Mouse (Mus musculus) heart, postnatal 10 days (tissue): ENCODE data around the gene Car10. TPM values are rescaled to one million over a fixed set of nuclear protein-coding genes. Genes with fewer than 3 reads are reported as not detected.
A peak's percentile ranks its signal among the peaks of the same experiment; 100 is the strongest.

Source experiments
- DNase-seq, 2 experiments: peaks; one replicate each; pipeline ENCODE4 v3.0.0; 2021
- intact Hi-C: fragments of 180-260 bp; cut with DNase I; formaldehyde crosslinking; loops from one replicate; pipeline ENCODE4 v1.15.1; 2025
- total RNA-seq, 2 experiments: library from RNA; stranded (reverse); gene quantifications; 2 replicates each; pipeline ENCODE4 v1.2.3; 2021

Gene Car10
- not detected for total RNA-seq

GRCm38 (mm10) chr11:93097941-93098828 lies at the start of gene Car10:
Gene Car10, plus strand, starts transcription at chr11:93098028.
- DNase-seq: no peak
- intact Hi-C loops: no loop called here

- DNase-seq: no peak
- intact Hi-C loops: no loop called here
These were observed 32.8 kb upstream of the Car10 start for GRCm38 (mm10) chr11:93065021-93065420.

DNA sequence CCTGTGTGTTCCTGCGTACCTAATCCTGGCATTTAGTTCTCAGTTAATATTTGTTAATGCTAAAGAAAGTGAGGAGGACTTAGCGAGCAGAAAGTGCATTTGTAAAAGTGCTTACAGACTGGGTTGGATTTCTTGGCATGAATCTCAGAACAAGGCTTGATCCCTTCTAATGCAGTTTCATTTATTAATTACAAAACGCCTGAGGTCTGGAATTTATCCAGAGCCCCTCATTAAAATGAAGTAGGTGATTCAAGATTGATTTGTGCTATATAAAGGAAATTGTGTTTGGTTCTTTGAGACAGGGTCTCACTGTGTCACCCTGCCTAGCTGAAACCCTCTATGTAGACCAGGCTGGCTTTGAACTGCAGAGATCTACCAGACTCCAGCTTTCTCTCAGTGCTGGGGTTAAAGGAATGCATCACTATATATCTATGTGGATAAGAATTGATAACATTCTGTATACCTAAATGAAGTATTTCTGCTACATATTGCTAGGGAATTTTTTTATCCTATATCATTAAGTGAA lies 32.1 kb upstream of the Car10 start:
- intact Hi-C loops: no loop called here
- no peak for DNase-seq

DNA sequence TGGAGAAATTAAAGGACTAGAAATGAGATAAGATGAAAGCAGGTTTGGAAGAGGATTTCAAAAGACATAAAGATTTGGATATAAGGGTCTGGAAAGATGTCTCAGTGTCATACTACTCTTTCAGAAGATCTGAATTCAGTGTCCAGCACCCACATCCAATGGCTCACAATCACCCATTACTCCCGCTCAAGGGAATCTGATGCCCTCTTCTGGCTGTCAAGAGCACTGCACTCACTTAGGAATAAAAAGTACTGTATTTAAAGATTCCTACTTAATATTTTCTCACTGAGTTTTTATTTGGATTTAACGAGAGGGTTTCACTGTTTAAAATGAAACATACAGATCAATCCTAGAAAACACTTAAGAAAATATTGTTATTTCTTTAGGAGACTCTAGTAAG lies 2.2 kb upstream of the Car10 start:
- no peak for DNase-seq
- intact Hi-C loops: no loop called here

GRCm38 (mm10) chr11:93097001-93097400 lies 827 bp upstream of the Car10 start:
- intact Hi-C loops: no loop called here
- peak; percentile 40 to 56 for DNase-seq

GRCm38 (mm10) chr11:93097431-93097851 lies 387 bp upstream of the Car10 start:
- DNase-seq: no peak
- intact Hi-C loops: no loop called here

DNA sequence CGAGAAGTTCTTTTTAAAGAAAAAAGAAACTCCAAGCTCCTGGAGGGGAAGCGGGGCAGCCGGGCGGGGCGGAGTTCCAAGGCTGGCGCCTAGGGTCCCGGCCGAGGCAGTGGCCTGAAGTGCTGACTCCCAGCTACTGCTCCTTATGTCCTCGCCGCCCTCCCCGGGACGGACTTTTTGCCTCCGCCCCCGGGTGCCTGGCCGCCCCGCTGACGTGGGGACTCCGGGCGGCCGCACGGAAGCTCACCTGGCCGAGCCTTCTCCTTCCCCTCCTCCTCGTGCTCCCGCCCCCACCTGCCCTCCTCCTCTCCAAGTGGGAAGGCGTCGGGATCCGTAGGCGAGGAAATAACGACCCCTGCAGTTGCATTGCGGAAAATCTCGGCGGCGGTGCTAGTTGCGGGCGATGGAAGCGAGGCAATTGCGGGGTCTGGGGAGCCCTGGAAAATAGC lies 1.1 kb downstream of the Car10 start:
- no peak for DNase-seq
- intact Hi-C loops: no loop called here

DNA sequence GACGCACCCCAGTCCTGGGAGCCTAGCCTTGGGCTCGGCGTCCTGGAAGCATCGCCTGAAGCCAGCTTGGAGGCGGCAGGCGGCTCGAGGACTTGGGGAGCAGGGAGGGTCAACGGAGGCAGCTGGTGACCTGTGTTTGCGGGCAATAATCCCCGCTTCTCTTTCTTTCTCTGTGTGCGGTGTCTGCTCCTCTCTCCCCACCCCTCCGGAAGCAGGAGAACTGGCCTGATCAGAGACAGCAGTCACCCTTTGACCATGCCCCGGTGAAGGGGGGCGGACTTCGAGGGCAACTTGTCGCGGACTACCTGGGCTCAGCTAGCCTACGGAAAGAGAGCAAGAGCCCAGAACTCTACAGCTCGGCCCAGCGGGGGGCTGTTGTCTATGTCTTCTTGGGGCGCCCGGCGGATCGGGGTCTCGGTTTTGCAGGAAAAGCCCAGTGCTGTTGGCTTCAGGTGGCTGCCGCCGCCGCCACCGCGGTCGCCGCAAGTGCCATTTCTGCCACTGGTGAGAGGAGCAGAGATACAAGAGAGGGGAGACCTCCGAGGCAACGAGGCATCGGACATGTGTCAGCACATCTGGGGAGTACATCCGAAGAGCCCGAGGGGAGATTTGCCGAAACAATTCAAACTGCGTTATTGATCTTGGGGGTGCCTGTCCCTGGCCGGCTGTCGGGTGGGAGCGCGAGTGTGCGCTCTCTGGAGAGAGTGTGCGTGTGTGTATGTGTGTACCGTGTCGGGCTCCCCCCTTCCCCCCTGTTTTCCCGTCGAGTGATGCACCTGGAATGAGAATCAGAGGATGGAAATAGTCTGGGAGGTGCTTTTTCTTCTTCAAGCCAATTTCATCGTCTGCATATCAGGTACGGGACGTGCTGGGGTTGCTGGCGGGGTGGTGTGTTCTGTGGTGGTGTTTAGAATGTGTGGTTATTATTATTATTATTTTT lies 1.9 kb downstream of the Car10 start:
- no peak for DNase-seq
- intact Hi-C loops: no loop called here

- no peak for DNase-seq
- intact Hi-C loops: no loop called here
These were observed 2.8 kb downstream of the Car10 start for GRCm38 (mm10) chr11:93100606-93101005.

- intact Hi-C loops: no loop called here
- DNase-seq: no peak
These were observed 3.3 kb downstream of the Car10 start for GRCm38 (mm10) chr11:93101106-93101505.

- no peak for DNase-seq
- intact Hi-C loops: no loop called here
These were observed 4.5 kb downstream of the Car10 start for GRCm38 (mm10) chr11:93102321-93102720.

DNA sequence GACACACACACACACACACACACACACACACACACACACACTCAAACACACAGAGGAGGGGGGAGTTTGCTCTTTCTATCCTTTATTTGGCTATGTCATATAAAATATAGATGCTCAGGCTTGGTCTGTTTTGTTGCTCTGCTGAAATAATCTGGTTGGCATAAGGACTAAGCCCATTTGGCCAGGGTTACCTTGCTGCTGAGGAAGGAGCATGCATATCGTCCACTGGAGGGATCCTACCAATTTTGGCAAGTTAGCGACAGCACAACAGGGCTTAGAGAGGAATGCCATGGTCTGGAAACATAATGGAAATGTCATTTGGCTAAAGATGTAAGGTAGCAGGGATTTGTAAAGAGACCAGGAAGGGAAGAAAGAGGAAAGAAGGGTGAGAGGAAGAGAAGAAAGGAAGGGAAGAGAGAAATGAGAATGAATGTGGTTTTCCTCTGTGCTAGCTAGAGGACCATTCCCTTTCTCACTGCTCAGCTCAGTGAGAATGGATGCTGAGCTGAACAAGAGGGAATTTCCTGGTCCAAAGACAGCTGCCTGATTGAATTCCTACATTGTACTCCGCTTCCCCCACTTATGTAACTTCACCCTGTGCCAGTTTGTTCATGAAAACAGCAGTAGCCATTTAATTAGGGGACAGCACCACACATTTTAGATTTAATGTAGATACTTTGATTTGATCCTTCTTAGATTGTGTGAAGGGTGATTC lies 5.4 kb downstream of the Car10 start:
- no peak for DNase-seq
- intact Hi-C loops: no loop called here

- peak in 1 of 2 experiments; percentile 7 for DNase-seq
- intact Hi-C loops: no loop called here
These were observed 11.6 kb downstream of the Car10 start for GRCm38 (mm10) chr11:93109451-93109850.

DNA sequence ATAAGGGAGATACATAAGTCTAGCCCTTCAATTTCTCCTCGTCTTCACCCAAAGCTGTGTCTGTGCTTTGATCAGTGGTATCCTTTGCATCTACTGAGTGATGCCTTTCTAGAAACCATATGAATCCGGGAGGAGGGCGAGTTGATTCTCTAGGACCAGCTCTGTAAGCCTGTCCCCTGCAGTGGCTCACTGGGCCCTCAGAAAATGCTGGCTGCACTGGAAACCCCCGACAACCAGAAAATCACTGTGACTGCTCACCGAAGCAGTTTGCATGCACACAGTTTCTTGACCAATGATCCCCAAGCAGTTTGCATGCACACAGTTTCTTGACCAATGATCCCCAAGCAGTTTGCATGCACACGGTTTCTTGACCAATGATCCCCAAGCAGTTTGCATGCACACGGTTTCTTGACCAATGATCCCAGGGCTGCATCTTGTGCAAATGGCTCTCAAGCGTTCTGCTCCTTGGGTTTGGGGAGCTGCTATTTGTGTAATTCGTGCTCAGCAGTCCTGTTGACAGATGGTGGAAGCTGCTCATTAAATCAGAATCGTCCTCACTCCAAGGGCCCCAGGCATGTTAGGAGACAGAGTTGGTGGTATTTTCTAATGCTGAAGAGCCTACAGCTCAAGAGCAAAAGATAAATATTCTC lies 23.1 kb downstream of the Car10 start:
- no peak for DNase-seq
- intact Hi-C loops: no loop called here

DNA sequence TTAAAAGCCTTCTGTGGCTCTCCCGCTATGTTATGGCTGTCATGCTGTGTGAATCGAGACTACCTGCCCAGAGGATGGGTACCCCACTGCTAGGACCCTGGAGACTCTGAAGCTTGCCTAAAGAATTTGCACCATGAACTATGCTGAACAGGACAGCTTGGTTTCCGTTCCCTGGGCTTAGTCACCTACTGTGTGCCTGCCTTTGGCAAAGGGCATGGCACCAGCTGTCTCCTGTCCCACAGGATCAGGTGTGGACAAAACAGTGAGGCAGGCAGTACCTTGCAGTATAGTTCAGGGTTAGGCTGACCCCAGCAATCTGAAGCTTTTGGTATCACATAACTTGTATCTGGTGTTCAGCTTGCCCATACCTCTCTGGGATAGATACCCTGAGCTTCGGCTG lies 25.9 kb downstream of the Car10 start:
- DNase-seq: no peak
- intact Hi-C loops: no loop called here

GRCm38 (mm10) chr11:93126466-93126865 lies 28.6 kb downstream of the Car10 start:
- no peak for DNase-seq
- intact Hi-C loops: no loop called here

- DNase-seq: no peak
- intact Hi-C loops: no loop called here
These were observed 30.7 kb downstream of the Car10 start for GRCm38 (mm10) chr11:93128481-93128880.

DNA sequence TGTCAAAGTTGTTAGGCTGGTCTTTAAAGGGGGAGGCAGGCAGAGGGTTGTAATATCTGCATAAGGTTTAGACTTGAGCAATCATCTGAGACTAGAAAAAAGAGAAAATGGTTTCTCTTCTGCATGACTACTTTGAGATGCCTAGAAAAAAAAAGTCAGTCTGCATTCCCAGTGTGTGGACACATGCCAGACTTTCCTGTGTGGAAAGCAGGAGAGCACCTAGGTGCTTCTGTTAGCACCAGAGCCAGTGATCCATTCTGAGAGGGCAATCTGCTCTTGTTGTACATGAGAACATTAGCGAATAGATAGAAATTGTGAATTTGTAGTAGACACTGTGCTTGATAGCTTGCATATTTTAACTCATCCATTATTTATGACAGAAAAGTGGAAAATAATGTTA lies 40.0 kb downstream of the Car10 start:
- intact Hi-C loops: no loop called here
- no peak for DNase-seq

DNA sequence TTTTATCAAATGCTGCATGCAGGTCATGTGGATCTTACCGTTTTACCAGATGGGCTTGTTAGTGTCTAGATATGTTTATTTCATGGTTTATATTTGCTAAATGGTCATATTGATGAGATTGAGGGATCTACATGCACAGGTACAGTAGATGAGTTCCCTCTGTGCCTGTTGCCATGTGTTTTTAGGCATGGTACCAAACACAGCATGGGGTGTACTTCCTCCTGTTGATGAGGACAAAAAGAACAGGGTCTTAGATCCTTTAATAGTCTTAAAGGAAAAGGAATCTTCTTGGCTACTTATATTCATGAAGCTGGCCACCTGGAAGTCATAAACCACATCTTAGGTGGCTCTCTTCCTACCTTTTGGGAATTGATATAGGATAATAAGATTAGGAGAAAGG lies 43.9 kb downstream of the Car10 start:
- intact Hi-C loops: no loop called here
- no peak for DNase-seq

DNA sequence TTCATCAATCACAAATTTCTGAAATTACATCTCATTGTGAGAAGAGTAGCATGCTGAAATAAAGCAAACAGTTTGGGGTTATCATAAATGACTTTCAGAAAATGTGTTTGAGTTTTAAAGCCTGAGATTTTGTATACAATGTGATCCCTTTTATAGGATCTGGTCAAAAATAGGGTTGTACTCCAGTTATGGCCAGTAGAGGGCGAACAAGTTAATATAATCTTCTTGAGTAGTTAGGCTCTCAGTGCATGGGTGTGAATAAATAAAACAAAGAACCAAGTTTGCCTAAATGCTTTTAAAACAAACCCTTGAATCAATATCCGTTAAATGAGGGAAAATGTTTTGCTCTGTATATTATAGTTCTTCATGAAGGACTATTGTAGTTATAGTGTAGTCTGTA lies 46.7 kb downstream of the Car10 start:
- peak; percentile 22 to 44 for DNase-seq

More for the DNA sequence above, 46.7 kb downstream of the Car10 start:
- intact Hi-C loops: loop anchor here (1.0 kb wide), 2 partner anchors 328 to 668 kb away; no protein-coding TSS in a partner anchor
